Mouse (Mus musculus) common myeloid progenitor, adult 5-6 weeks (primary cell): ENCODE results near the gene Spata31d1d. TPM values are rescaled to one million over a fixed set of nuclear protein-coding genes. Genes with fewer than 3 reads are reported as not detected.
A peak's percentile ranks its signal among the peaks of the same experiment; 100 is the strongest.
"Not testable (repeated sequence)": the region's sequence is repeated elsewhere in the genome, so short reads cannot be mapped to it uniquely, and the experiment has no call there.

ENCODE experiments used
- ATAC-seq: replicated peaks from 2 replicates; pipeline ENCODE4 v1.8.0; 2016; ENCODE audit warnings: low read depth, mild to moderate bottlenecking, moderate TSS enrichment, inconsistent platforms; ENCODE audit not compliant: poor library complexity, severe bottlenecking
- total RNA-seq: library from RNA; stranded (forward); fragments of 200-1000, 187-1606 nt; gene quantifications from 2 replicates; pipeline ENCODE4 v1.2.3, GENCODE M21; 2017

Spata31d1d gene
- total RNA-seq, 1 experiment from 2014 or later: not detected

DNA sequence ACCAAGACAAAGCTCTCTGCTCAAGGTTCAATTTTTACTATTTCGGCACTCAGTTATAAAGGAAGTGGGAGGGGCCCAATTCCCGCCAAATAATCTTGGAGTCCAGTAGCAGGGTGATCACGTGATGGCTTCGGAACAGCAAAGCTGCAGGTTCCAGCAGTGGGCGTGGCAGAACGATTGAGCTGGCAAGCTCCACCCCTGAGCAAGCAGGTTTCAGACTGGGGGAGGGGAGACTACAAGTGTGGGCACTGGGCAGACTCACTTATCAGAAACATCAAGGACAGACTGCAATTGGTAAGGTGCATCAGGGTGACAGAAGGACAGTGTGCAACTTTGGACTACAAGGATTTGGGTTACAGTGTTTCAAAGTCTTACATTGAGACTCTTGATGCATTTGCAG lies 2.8 kb upstream of the Spata31d1d start:
- ATAC-seq: 0 out of 2 replicates have a peak, but pooled peaks have one; percentile 9

DNA sequence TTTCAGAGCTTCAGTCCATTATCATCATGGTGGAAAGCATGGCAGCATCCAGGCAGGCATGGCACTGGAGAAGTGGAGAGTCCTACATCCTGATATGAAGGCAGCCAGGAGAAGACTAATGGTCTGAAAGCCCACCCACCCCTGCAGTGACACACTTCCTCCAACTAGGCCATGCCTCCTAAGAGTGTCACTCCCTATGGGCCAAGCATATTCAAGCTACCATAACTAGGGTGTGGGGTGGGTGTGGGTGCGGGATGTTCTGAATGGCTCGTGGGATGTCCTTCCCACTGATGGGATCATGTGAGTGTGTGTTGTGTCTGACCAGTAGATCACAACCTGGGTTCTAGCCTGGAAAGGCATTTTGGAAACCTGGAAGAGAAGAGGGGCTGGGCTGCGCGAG lies 2.4 kb upstream of the Spata31d1d start:
- ATAC-seq: no peak

DNA sequence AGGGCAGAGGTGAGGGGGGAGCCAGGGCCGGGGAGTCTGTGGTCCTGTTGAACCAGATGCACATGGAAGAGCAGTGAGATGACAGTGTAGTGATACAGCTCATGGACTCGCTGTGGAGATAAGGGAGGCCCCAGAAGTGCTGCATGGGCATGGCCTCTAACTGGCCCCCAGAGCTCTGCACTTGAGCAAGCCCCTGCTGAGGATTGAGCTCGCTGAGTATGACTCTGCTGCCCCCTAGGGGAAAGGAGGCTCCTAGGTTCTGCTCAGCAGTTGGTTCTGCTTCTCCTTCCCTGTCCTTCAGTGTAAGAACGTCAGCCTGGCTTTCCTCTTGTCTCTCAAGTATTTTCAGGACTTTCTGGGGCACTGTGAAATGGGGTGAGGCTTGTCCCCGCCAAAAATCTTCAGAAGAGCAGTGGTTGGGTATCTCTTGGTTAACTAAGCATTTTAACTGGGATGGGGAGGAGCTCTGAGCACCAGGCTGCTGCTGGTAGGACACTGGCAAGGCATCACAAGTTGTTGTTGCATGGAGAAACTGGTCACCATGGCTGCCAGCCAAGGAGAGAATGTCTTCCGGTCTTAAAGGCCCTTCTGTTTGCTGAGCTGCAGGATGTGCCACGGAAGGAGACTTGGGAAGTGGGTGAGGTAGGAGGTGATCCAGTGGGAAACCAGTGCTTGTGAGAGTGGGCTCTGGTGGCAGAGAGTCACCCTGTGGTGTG lies 3.0 kb downstream of the Spata31d1d start:
- ATAC-seq: peak; percentile 94

DNA sequence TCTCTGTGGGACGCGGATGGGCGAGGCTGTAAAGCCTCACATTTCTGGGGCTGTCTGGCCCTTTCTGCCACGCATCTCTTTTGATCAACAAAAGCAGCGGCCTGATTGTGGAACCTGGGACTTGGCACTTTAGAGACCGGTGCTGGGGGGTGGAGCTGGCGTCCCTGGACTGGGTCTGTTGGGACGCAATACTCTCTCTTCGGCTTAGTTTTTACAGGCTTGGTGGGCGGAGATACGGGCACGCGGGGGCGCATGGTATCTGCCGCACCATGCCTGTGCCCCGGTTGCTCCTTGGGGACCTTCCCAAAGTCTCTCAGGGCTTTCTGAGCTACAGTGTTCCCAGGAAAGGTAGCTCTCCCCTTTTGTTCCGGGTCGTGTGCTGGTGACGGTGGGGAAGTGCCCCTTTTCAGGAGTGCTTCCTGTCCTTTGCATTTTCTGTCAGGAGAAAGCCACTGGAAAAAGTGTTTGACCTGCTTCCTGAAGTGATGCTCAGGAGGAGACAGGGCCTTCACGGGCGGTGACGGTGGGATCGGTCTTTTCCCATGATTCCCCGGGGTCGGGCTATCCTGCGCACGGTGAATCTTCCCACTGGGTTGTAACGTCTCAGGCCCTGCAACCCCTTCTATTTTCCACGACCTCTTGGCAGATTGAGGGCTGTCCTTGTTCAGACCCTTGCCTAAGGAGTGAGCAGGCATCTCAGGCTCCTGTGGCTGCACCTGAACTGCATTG lies 5.2 kb downstream of the Spata31d1d start:
- ATAC-seq: no peak

DNA sequence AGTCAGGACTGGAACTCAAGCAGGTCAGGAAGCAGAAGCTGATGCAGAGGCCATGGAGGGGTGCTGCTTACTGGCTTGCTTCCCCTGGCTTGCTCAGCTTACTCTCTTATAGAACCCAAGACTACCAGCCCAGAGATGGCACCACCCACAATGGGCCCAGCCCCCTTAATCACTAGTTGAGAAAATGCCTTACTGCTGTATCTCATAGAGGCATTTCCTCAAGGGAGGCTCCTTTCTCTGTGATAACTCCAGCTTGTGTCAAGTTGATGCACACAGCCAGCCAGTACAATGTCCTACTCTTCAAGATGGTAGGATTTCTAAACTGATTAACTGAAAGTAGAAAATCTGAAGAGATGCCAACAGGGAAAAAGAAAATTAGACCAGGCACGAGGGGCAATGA lies 9.5 kb downstream of the Spata31d1d start:
- ATAC-seq: not testable (repeated sequence)

DNA sequence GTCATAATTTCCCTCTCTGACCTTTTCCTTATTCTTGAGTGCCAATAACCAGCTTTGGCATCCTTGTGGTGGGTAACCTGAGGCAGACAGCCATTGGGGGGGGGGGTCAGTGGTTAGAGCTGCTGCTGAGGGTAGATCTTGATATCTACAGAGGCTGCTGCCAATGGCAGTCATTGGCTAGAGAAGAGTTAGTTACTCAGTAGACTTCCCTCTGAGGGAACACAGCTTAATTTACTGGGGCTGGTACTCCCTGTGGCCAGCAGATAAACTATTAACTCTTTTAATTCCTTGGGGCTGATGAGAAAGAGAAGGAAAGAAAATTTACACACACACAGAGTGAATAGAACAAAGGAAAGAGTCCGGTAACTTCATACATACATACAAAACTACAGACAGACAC lies 12.1 kb downstream of the Spata31d1d start:
- peak; percentile 37; the same call in 1 of the 2 replicates for ATAC-seq

DNA sequence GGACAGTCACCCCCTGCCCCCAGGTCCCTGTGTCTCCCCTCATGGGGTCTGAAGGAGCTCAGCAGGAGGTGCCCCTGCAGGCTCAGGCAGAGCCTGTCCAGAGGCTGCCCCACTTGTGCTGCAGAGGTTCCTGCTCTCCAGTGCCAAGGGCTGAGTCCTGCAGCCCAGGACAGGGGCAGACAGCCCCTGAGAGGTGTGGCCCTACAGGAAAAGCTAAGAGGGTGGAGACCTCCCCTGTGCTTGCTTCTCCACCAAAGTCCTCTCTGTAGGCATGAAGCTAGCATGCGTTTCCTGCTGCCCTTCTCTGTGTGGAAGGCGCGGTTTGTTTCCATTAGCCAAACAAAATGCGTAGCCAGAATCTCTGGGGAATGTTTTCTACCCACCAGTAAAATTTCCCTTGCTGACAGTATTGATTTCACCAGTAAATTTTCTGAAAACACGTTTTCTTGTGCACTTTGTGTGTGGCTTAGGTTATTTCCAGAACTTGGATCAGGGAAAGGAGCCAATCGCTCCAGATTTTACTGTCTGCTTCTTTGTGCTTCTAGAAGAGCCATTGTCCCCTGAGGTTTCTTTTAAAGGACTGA lies 12.6 kb downstream of the Spata31d1d start:
- peak; percentile 65 for ATAC-seq

DNA sequence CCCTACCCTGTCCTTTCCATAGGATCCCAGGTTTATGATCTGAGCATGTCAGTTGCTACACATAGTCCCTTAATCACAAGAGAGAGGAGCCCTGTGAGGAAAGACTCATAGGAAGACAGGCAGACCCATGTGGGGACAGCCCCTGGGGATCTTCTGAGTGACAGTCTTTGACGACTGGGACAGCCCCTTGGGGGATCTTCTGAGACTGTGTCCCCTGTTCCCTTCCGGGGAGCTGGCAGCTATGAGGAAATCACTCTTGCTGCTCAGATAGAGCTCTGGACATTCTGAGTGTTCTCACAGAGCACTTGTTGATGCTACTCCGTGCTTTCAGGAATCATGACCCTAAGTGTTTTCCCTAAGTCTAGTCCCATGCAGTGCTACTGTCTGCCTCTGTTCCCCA lies 17.8 kb downstream of the Spata31d1d start:
- no peak for ATAC-seq

DNA sequence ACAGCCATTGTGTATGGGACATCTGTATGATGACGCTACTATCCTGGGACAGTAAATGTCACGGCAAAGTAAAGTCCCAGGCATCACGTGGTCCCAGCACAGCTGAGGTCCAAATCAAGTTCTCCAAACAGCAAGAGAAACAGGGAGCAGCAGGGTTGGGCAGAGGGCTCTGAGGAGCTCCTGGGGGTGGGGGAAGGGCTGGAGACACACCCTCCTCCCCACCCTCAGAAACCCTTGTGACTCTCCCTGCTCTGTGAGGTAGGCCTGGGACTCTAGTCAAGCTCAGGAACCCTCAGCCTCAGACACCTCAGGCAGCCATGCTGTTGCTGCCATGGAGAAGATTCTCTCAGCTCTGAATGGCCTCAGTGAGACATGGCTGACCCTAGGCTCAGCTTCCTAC lies 19.6 kb downstream of the Spata31d1d start, which contains the start of gene Spata31d1b:
Spata31d1b (plus strand) TSS at position 301 of the 400 bp plus-strand sequence.
- ATAC-seq: not testable (repeated sequence)

DNA sequence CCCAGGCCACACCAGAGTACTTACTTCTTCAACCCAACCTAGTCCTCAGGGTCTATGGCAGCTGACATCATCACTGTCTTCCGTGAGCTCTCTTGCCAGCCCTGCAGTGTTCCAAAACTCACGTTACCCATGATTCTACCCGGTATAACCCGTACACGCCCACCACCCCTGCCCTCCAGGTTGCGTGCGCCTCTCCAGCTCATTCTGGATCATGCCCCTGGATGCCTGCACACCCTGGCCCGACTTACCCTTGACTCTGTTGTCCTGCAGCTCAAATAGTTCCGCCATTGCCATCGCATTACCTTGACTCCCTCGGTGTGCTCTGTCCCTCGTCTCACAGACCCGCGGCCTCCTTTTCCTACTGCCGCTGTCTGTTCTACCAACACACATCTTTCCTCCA lies 21.3 kb downstream of the Spata31d1d start, which contains the start of gene Spata31d1a:
Spata31d1a (minus strand) TSS at position 101 of the 400 bp plus-strand sequence.
- ATAC-seq: no peak

DNA sequence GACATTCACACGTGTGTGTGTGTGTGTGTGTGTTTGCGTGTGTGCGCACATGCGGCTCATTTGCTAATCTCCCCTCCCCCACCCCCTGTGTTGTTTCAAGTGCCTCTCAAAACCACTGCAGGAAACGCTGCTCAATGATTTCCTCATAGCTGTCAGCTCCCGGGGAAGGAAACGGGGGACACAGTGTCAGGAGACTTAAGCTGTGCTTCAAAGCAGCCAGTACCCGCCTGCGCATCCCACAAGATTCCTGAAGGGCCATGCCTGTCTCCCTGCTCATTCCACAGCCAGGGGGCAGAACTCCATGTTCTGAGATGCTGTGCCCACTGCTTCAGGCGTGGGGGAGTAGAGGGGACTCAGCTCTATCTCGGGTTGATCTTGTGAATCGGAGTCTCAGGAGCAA lies 27.0 kb downstream of the Spata31d1d start:
- peak; percentile 89 for ATAC-seq

DNA sequence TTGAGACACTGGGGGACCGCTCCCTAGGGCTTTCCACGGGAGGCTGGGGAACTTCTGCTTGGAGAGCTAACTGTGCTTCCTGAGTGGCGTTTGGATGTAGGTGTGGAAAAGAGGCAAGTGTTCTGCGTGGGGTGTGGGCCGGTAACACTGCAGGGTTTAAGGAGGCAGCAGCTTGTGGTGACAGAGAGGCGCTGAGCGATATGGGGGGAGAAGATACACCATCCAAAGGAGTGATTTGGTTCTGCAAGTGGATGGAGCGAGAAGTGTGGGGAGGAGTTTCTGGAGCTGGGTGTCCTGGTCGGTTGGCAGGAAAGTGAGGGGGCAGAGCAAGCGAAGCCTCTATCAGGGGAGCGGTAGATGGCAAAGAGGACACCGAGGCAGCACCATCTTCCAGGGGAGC lies 28.0 kb downstream of the Spata31d1d start:
- no peak for ATAC-seq

DNA sequence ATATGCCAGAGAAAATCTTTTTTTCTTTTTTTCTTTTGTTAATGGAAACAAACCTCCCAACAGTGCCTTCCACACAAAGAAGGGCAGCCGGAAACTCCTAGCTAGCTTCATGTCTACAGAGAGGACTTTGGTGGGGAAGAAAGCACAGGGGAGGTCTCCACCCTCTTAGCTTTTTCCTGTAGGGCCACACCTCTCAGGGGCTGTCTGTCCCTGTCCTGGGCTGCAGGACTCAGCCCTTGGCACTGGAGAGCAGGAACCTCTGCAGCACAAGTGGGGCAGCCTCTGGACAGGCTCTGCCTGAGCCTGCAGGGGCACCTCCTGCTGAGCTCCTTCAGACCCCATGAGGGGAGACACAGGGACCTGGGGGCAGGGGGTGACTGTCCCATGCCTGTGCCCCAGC lies 31.4 kb downstream of the Spata31d1d start:
- ATAC-seq: 0 out of 2 replicates have a peak, but pooled peaks have one; percentile 5

DNA sequence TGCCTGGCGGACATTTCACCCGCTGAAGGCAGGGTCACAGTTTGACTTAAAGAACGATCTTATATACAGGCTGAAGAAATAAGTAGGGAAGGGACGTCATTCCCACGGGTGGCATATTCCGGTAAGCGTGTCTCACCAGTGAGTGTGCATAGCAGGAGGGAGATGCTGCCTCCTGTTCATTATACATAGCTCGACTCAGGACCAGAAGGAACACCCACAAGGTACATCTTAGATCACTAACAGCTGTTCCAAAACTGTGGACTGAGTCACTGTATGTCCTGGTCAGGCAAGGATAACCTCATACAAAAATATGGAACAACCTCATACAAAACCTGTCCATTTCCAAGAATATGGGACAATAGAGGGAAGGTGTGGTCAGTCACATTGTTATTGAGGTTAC lies 32.4 kb downstream of the Spata31d1d start:
- no peak for ATAC-seq

DNA sequence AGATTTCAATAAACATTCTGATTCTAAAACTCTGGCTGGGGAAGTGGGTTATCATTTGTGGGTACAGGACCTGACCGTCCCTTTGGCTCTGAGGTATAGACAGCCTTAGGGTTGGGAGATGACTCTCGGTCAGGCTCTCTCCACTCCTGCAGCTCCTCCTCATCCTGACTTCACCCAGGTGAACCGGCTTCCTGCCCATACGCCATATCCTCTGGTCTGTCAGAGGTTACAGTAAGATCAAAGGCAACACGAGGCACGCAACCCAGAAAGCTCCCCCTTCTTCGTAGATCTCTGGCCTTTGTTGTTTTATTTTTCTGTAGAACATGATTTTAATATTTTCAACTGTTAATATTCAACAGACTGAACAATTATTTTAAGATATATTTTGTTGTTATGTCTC lies 35.8 kb downstream of the Spata31d1d start:
- ATAC-seq: no peak

DNA sequence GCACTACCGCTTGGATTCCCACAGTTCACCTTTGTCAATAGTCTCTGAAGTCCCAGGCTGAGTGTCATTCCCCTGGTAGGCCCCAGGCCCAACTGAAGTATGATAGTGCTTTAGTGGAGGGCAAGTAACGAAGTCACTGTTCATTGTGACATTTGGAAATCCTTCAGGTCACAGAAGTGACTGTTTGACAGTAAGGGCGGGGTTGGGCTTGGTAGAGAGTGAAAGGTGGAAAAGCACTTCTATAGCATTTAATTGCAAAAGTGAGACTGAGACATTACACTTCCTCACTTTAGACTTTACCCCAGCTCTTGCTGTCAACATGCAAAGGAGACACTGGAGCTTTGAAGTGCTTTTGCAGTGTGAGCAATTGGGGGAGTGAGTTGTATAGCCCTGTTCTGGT lies 37.5 kb downstream of the Spata31d1d start, which contains the start of gene 4921517D22Rik:
4921517D22Rik (minus strand) TSS at position 101 of the 400 bp plus-strand sequence.
- no peak for ATAC-seq

DNA sequence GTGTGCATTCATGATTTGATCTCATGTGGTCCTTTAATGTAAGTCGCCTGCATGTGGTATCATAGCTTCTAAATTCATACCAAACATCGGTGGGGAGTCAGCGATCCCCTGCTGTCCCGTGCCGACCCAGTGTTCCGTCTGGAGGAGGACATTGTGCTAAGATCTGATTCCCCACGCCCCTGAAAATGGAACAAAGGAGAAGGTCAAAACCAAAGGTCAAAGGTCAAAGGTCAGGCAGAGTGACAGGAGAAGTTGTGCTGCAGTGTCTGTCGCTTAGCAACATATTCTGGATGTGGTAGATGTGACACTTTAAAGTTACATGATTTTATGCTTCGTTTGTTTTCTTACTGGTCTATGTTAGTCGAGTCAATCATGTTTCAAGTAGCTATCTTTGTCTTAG lies 40.1 kb downstream of the Spata31d1d start:
- no peak for ATAC-seq

DNA sequence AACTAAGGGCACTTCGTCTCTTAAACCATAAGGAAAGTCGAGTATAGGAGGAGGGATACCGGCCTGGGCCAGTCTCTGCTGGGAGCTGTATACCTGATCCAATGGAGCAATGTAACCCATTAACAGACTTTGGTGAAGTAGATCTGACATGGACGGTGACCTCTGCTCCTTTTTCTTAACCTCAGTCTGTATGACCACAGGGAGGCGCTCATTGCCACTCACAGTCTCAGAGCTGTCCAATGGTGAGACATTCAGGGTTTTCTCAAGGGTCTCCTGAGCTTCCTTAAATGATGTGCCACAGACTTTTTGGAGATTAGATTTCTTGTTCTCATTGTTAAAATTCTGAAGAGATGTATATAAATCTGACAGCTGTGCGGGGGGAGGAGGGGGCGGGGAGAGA lies 41.0 kb downstream of the Spata31d1d start:
- ATAC-seq: no peak

DNA sequence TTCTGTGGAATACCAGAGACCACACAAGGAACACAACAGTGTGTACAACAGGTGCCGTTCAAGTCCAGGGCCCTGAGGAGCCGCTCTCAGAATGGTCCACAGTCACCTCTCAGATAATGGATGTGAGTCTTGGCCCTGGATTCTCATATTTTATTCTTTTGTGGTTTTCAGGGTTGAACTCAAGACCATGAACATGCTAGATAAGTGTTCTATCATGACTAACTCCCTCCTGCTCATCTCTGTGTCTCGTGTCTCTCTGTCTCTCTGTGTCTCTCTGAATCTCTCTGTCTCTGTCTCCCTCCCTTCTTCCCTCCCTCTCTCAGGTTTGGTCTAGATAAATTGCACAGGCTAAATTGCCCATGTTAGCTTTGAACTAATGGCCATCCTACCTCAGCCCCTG lies 41.7 kb downstream of the Spata31d1d start:
- no peak for ATAC-seq

DNA sequence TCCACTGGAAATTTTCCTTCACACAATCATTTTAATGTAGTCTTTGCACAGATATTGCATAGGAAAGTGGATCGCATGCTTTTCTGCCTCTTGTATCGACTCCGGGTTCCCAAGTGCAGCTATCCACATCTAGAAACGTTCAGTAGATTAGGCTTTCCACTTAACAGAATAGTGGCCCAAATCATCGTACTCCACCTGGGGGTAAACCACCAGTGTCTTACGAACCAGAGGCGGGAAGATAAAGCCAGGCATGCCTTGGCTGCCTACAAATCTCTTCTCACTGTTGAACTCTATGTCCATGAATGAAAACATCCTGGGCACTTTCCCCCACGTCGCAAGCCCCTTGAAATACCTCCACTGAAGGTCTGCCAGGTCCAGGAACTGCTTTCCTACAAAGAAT lies 42.2 kb downstream of the Spata31d1d start:
- no peak for ATAC-seq

DNA sequence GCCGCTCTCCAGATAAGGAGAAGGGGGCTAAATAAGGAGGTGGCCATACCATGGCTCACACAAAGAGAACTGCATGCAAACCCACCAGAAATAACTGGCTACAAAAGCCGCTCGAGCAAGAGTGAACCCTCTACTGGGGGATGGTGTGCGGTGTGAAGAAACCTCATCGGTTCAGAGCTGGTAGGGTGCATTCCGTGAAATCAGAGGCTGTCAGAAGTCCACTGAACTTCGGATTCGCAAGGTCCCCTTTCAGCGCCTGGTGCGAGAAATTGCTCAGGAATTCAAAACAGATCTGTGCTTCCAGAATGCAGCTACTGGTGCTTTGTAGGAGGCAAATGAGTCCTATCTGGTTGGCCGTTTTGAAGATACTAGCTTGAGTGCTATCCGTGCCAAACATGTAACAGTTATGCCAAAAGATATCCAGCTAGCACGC lies 43.2 kb downstream of the Spata31d1d start:
- no peak for ATAC-seq
